Mouse (Mus musculus): Measurements from ENCODE around the gene Pitpna. TPM values are rescaled to one million over a fixed set of nuclear protein-coding genes. Genes with fewer than 3 reads are reported as not detected.
"Not testable (repeated sequence)": the region's sequence is repeated elsewhere in the genome, so short reads cannot be mapped to it uniquely, and the experiment has no call there.

Pitpna gene
- polyA plus RNA-seq, 1 experiment, result 185 TPM

GRCm38 (mm10) chr11:75592612-75593011 is 4.7 kb downstream of the Pitpna start:
- Histone ChIP-seq H3K27me3 (ENCODE audit: control insufficient read depth, insufficient read depth, low read length) (no peaks in the 10 kb centered on the region), H3K36me3 (ENCODE audit: control insufficient read depth, insufficient read depth, low read length) (peaks cover 49% of the 10 kb centered on the region), H3K27ac (ENCODE audit: insufficient read depth, low read depth, low read length) (peak overlapping the region; percentile 98), H3K4me3 (ENCODE audit: low read depth, low read length) (peak overlapping the region; percentile 36), H3K4me1 (ENCODE audit: control insufficient read depth, insufficient read depth, insufficient read length, low read length) (peaks cover 46% of the 10 kb centered on the region)
- WGBS, result 19% methylated on average over 5 of the region's 5 CpGs
- TF ChIP-seq POLR2A (IDR thresholded peaks at IDR 0.05; ENCODE audit: low read depth, low read length) (0 out of 2 replicates have a peak, but pooled peaks have one; percentile 61), CTCF (IDR thresholded peaks at IDR 0.05; ENCODE audit: extremely low read depth, insufficient read length, insufficient replicate concordance, low read depth, low read length) (no peak)

GRCm38 (mm10) chr11:75594431-75594830 is 6.5 kb downstream of the Pitpna start:
- Histone ChIP-seq H3K27ac (ENCODE audit: insufficient read depth, low read depth, low read length) (peak overlapping the region; percentile 80), H3K36me3 (ENCODE audit: control insufficient read depth, insufficient read depth, low read length) (peaks cover 67% of the 10 kb centered on the region), H3K4me3 (ENCODE audit: low read depth, low read length) (no peak overlapping the region), H3K27me3 (ENCODE audit: control insufficient read depth, insufficient read depth, low read length) (no peaks in the 10 kb centered on the region), H3K4me1 (ENCODE audit: control insufficient read depth, insufficient read depth, insufficient read length, low read length) (peaks cover 46% of the 10 kb centered on the region)
- WGBS, result 81% methylated on average over 9 of the region's 9 CpGs
- no peak for TF ChIP-seq POLR2A (IDR thresholded peaks at IDR 0.05; ENCODE audit: low read depth, low read length)
- no peak for TF ChIP-seq CTCF (IDR thresholded peaks at IDR 0.05; ENCODE audit: extremely low read depth, insufficient read length, insufficient replicate concordance, low read depth, low read length)

GRCm38 (mm10) chr11:75595404-75595803 is 7.5 kb downstream of the Pitpna start:
- H3K27me3 ChIP-seq (ENCODE audit: control insufficient read depth, insufficient read depth, low read length), result no peaks in the 10 kb centered on the region
- TF ChIP-seq CTCF (IDR thresholded peaks at IDR 0.05; ENCODE audit: extremely low read depth, insufficient read length, insufficient replicate concordance, low read depth, low read length) (no peak), POLR2A (IDR thresholded peaks at IDR 0.05; ENCODE audit: low read depth, low read length) (no peak)
- peaks cover 68% of the 10 kb centered on the region for H3K36me3 ChIP-seq (ENCODE audit: control insufficient read depth, insufficient read depth, low read length)
- no peak overlapping the region for H3K4me3 ChIP-seq (ENCODE audit: low read depth, low read length)
- WGBS, result 26% methylated on average over 2 of the region's 2 CpGs
- peaks cover 42% of the 10 kb centered on the region for H3K4me1 ChIP-seq (ENCODE audit: control insufficient read depth, insufficient read depth, insufficient read length, low read length)
- peak overlapping the region; percentile 80 for H3K27ac ChIP-seq (ENCODE audit: insufficient read depth, low read depth, low read length)

- H3K4me1 ChIP-seq (ENCODE audit: control insufficient read depth, insufficient read depth, insufficient read length, low read length), result peaks cover 42% of the 10 kb centered on the region
- 65% methylated on average over 7 of the region's 7 CpGs for WGBS
- peaks cover 70% of the 10 kb centered on the region for H3K36me3 ChIP-seq (ENCODE audit: control insufficient read depth, insufficient read depth, low read length)
- peak overlapping the region; percentile 80 for H3K27ac ChIP-seq (ENCODE audit: insufficient read depth, low read depth, low read length)
- H3K4me3 ChIP-seq (ENCODE audit: low read depth, low read length), result no peak overlapping the region
- no peak for TF ChIP-seq CTCF (IDR thresholded peaks at IDR 0.05; ENCODE audit: extremely low read depth, insufficient read length, insufficient replicate concordance, low read depth, low read length)
- TF ChIP-seq POLR2A (IDR thresholded peaks at IDR 0.05; ENCODE audit: low read depth, low read length), result no peak
- no peaks in the 10 kb centered on the region for H3K27me3 ChIP-seq (ENCODE audit: control insufficient read depth, insufficient read depth, low read length)
Measured at GRCm38 (mm10) chr11:75595816-75596215, 7.9 kb downstream of the Pitpna start.

- Histone ChIP-seq H3K4me3 (ENCODE audit: low read depth, low read length) (no peak overlapping the region), H3K27me3 (ENCODE audit: control insufficient read depth, insufficient read depth, low read length) (no peaks in the 10 kb centered on the region), H3K36me3 (ENCODE audit: control insufficient read depth, insufficient read depth, low read length) (peaks cover 79% of the 10 kb centered on the region), H3K27ac (ENCODE audit: insufficient read depth, low read depth, low read length) (no peak overlapping the region), H3K4me1 (ENCODE audit: control insufficient read depth, insufficient read depth, insufficient read length, low read length) (peaks cover 35% of the 10 kb centered on the region)
- WGBS, result 78% methylated on average over 3 of the region's 3 CpGs
- TF ChIP-seq POLR2A (IDR thresholded peaks at IDR 0.05; ENCODE audit: low read depth, low read length), result no peak
- TF ChIP-seq CTCF (IDR thresholded peaks at IDR 0.05; ENCODE audit: extremely low read depth, insufficient read length, insufficient replicate concordance, low read depth, low read length), result no peak
Measured at GRCm38 (mm10) chr11:75596726-75597255, 8.9 kb downstream of the Pitpna start.

- WGBS, result 92% methylated on average over 6 of the region's 6 CpGs
- TF ChIP-seq POLR2A (IDR thresholded peaks at IDR 0.05; ENCODE audit: low read depth, low read length) (no peak), CTCF (IDR thresholded peaks at IDR 0.05; ENCODE audit: extremely low read depth, insufficient read length, insufficient replicate concordance, low read depth, low read length) (no peak)
- Histone ChIP-seq H3K27me3 (ENCODE audit: control insufficient read depth, insufficient read depth, low read length) (no peaks in the 10 kb centered on the region), H3K4me1 (ENCODE audit: control insufficient read depth, insufficient read depth, insufficient read length, low read length) (peaks cover 27% of the 10 kb centered on the region), H3K27ac (ENCODE audit: insufficient read depth, low read depth, low read length) (no peak overlapping the region), H3K36me3 (ENCODE audit: control insufficient read depth, insufficient read depth, low read length) (peaks cover 82% of the 10 kb centered on the region), H3K4me3 (ENCODE audit: low read depth, low read length) (no peak overlapping the region)
Measured at GRCm38 (mm10) chr11:75598004-75598403, 10.1 kb downstream of the Pitpna start.

- H3K27ac ChIP-seq (ENCODE audit: insufficient read depth, low read depth, low read length); H3K4me3 ChIP-seq (ENCODE audit: low read depth, low read length); H3K27me3 ChIP-seq (ENCODE audit: control insufficient read depth, insufficient read depth, low read length): not testable (repeated sequence)
- peaks cover 77% of the 10 kb centered on the region for H3K36me3 ChIP-seq (ENCODE audit: control insufficient read depth, insufficient read depth, low read length)
- 96% methylated on average over 17 of the region's 17 CpGs for WGBS
- H3K4me1 ChIP-seq (ENCODE audit: control insufficient read depth, insufficient read depth, insufficient read length, low read length), result peaks cover 24% of the 10 kb centered on the region
Measured at GRCm38 (mm10) chr11:75599802-75600201, 11.9 kb downstream of the Pitpna start.

Measured in small intestine, adult 2 months (tissue).